Mouse (Mus musculus): ENCODE data around the gene Map1b.

Gene Map1b

DNA sequence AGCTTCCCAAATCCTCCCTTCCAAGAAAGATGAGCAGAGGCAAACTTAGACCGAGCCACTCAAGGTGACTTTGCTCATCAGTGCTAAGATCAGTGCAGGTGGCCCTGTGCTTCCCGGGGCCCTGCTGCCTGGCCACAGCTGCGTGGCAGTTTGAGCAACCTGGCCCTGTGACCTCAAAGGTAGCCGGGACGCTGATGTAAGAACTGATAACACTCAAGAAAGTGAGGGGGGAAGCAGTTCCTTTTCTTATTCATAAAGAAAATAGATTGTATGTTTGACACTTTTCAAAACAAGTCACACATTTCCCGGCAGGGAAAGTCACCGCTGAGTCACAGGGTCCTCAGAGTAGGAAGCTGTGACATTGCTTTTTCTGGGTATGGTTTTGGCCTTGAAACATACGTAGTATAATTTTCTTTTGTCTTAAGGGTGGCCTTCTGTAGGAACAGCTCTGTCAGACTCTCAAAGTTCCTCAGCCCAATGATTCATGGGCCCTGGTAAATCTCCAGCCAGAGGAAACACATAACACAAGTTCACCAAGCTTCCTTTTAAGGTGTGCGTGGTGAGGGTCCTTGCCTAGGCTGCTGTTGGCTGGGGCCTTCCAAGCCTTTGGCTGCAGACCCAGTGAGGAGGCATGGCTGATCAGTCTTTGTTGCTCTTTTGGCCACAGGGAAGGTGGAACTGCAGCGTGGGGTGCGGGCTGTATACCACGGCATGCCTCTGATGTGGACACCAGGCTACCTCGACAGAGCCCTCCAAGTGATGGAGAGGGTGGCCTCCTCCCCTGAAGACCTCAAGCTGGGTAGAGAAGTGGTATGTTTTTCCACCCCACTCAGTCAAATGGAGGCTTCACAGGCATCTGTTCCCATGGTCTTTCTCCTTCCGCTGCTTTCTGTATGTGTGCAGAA is 105.5 kb downstream of the Map1b start:
- DNase-seq (ENCODE audit: low spot score in 2 of 2), result no peak

DNA sequence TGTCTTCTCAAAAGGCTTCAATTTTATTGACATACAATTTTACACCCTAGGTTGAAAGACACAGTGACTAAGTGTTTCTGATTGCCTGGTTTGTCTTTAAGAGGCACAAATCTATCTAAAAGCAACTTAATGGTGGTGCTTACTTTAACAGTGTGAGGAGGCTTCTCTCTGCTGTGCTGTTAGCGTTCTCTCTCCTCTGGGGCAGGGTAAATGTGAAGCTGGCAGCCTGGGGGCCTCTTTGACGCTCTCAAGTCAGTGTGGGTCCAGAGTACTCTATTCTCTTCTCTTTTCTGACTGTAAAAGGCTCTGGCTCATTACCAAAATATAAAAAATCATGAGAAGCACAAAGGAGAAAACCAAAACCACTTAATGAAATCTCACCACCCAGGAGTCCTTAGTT is 107.1 kb downstream of the Map1b start:
- no peak for DNase-seq (ENCODE audit: low spot score in 2 of 2)

DNA sequence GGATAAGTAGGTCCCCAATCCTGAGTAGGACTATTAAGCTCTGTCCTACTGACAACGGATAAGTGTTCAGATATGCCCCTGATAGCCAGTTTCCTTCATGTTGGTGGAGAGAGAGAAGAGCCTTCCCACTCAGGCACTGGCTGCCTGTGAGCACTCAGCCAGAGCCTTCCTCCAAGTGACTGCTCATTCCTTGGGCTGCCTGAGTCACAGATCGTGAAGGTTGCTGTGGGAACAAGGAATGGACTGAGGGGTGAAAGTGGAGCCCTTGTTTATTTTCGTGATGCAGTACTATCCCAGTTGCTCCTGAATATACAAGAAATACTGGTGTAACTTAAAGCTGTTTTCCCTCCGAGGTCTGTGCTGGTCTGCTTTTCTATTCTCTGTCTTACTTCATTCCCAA is 117.0 kb downstream of the Map1b start:
- DNase-seq (ENCODE audit: low spot score in 2 of 2), result no peak

DNA sequence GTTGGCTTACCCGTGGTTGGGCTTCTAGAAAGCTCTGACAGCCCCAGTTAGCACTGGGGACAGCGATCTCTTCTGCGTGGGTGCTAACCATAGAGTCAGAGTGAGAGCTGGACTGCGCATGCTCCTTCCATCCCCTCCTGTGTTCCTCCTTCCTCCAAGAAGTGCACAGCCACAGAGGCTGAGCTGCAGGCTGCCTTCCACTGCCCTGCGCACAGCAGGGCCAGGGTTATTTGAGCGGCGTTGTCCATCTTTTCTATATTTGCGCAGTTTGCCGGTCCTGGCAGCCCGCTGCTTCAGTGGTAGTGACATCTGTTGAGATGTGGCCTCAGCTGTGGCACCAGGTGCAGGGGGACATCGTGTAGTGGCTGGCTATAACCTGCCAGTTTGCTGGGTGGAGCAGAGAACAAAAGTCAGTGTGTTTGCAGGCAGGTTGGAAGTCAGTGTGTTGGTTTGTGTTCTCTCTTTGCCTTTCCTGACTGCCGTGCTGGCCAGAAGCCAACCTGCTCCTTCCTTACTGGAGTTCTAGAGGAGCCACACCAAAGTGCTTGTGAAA is 118.1 kb downstream of the Map1b start:
- DNase-seq (ENCODE audit: low spot score in 2 of 2), result no peak

DNA sequence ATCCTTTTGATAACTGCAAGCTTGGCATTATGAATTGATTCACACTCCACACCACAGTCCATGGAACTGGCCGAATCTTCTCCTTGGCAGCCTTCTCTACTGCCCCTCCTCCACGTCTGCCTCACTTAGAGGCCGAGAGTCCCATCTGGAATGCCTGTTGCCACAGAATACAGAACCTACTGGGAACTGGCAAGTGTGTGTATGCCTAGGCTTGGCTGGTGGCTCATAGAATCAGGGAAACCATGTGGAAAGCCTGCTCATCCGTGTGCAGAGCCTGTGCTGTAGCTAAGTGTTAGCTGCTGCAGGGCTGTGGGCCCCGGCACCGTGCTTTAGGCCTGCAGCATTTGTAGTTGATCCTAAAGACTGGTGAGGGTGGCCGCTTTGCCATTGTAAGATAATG is 119.1 kb downstream of the Map1b start:
- no peak for DNase-seq (ENCODE audit: low spot score in 2 of 2)

DNA sequence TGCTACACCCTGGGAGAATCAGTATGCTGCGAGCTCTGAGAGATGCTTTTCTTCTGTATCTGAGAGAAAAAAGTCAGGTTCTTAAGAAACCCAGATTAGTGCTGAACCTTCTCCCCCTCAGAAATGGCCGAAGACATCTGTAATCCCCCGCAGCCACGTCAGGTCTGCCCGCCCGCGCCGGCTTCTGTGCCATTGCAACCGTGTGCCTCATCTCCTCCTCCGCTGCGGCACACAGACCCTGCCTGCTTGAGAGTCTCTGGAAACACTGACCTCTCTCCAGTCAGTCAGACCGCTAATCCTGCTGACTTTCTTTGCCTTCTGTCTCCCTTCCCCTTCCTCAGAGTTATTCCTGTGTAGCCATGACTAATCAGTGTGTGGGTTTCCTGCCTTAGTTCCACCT is 120.8 kb downstream of the Map1b start:
- DNase-seq (ENCODE audit: low spot score in 2 of 2), result no peak

DNA sequence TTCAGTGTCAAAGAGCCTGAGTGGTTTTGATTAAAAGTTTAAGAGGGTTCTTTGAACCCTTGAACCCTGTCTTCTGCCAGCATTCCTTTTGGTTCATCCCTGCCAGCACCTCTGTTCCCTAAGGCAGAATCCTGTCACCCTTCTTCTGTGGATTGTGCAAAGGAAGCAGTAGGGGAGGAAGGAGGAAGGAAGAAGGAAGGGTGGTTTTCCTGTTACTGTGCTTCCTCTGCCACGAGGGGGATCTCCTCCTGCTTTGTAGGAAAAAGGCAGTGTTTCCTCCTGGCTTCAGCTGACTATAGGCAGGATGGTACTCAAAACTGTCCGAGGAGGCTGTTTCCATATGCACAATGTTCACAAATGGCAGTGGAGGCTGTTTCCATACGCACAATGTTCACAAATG is 121.6 kb downstream of the Map1b start:
- DNase-seq (ENCODE audit: low spot score in 2 of 2), result no peak

DNA sequence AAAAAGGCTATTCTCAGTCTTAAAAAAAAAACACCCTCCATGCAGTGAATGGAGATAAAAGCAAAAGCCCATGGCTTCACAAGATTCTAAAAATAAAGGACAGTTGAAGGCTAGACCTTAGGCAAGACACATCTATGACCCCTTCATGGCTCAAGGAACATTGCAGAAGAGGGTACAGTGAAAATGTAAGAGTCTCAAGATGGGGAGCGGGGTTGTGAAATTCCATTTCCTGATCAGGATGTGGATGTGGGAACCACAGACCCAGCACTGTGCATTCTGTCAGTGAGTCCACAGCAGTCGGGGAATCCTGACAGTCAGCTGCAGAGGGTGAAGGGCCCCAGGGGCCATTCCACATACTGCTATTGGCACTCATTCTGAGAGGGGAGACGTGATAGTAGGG is 123.2 kb downstream of the Map1b start:
- no peak for DNase-seq (ENCODE audit: low spot score in 2 of 2)

DNA sequence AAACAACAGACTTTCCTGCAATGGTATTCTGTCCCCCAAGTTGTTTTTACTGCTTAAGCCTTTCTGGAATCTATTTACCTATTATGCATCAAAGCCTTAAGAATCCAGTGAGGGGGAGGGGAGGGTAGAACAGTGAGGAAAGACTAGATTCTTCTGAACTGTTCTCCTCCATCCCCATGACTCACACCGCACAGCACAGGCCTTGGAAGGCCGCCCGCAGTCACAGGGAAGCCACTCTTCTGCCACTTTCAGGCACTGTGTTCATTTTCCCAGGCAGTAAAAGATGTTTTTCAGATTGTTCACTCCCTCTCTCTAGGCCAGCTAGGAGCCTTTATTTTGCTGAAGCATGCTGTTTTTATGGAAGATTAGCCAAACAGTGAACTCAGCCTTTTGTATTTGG is 124.9 kb downstream of the Map1b start:
- DNase-seq (ENCODE audit: low spot score in 2 of 2), result peak; percentile 37 to 38

DNA sequence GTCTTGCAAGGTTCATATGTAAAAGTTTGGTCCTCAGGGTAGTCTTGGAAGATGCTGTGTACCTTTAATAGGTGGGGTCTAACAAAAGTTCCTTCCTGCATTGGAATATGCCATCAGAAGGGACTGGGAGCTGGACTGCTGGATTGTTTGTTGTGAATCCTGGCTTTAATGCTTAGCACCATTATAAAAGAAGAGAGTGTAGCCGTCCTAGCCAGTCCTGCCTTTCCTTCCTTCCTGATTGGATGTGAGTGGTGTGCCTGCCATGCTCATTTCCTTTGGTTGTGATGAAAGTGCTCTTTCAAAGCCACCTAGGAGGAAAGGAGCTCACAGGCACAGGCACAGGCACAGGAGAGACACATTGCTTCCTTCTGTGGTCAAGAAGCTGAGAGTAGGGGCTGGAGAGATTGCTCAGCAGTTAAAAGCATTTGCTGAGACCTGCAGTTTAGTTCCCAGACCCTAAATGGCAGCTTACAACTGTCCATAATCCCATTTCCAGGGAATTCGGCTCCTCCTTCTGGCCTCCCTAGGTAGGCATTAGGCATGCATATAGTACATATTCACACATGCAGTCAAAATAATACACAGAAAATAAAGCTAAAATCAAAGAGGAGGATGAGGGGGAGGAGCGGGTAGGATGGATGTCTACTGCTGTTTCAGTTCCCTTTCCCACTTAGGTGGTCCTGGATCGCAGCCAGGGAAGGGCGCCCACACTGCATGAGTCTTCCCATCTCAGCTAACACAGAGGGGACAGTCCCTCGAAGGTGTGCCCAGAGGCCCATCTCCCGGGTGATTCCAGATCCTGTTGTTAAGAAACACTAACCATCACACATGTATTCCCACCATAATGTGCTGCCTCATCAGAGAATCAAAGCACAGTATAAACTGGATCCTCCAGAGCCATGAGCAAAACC is 128.2 kb downstream of the Map1b start:
- no peak for DNase-seq (ENCODE audit: low spot score in 2 of 2)

DNA sequence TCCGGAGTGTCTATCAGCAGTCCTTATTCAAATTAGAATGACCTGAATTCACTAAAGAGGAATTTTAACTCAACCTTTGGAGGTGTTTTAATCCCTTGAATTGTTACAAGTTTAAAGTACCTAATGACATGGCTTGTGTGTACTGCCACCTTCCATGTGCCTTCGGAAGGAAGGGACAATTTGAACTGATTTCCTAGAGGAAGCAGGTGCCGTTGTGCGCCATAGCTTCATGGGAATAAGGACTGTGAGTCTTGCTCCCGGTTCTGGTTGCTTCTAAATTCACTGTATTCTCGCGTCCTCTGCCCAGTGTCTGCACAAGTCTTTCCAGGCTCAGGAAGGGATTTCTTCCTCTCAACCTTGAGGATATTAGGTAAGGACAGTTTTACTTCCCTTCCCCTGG is 130.0 kb downstream of the Map1b start:
- DNase-seq (ENCODE audit: low spot score in 2 of 2), result no peak

DNA sequence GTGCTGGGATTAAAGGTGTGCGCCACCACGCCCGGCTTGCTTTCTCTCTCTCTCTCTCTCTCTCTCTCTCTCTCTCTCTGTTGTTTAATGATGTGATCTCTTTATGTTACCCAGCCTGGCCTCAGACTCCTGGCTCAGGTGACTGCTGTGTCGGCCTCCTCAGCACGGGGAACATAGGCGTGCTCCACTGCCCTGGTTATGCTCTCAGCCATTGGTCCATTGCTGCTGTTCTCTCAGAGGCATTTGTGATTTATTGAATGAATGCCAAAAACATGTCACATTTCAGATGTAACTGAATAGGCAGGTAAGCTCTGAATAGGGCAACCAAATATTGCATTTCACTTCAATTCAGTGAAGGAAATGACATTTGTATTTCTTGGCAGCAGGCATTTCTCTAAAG is 130.4 kb downstream of the Map1b start:
- no peak for DNase-seq (ENCODE audit: low spot score in 2 of 2)

DNA sequence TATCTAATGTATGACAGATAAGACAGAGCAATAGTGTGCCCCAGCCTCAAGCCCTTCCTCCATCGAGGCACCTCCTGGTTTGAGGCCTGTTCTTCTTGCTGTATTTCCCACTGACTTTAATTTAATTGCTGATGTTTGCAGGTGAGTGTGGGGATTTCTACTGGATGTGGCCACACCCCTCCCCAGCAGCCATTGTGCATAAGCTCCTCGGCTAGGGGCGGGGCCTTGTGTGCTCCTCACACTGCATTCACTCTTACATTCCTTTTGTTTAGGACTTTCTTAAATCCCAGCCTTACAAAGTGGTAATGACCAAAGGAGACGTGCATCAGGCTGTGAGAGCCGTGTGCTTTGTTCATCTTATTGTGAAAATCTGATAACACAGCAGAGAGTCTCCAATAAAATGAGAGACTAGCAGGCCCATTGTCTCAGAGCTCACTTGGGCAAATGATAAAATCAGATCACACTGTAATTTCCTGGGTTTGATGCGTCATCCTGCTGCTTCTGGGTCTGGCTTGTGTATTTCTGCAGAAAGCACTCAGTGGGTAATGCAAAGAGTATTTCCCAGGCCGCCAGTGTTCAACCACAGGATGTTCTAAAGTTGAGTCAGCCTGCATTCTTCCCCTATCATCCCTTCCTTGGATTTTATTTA is 131.7 kb downstream of the Map1b start:
- no peak for DNase-seq (ENCODE audit: low spot score in 2 of 2)

DNA sequence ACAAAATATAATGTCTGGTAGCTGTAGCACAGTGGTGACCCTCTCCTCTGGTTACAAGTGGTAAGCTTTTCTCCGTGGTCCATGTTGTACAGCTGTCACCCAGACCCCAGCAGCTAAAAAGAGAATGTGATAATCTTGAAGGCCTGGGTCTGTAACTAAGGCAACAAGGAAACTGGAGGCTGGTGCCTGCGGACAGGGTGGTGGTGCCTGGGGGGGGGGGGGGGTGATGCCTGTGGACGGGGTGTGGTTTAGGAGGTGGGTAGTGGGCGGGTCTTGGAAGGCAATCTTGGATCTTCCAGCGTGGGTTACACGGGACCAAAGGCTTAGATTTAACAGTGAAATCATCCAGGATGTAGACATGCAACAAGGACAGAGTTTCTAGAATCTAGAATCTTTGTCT is 134.0 kb downstream of the Map1b start:
- no peak for DNase-seq (ENCODE audit: low spot score in 2 of 2)

DNA sequence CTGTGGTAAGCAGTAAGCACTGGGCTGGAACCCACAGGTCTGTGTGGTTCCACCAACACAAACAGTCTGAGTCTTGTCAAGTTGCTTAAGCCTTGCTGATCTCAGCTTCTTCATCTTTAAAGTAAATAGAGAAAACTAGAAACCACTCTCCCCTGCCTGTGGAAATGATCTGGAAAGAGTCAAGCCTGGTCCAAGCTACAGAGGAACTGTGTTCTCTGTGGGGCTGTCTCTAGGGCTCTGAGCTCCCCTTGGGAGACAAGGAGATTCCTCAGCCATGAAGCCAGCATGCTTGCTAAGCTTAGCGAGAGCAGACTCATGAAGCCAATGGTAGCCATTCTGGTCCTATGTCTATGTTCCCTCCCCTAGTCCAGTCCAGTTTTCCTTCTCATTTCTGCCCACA is 138.1 kb downstream of the Map1b start:
- no peak for DNase-seq (ENCODE audit: low spot score in 2 of 2)

DNA sequence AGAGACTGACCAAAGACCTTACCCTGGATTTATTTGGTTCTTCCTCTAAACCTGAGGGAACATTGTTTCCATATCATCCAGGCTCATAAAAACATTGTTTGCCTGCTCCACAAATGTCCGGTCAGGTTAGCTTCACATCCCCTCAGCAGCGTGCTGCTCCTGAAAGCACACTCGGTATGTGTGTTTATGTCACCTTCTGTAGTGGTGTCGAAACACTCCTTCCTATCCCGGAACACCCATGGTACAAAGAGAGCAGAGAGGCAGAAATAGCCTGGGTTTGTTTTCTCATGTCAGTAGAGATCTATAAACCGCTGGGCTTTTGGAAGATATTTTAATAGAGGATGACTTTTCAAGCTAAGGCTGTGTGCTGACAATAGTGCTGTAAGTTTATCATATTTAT is 139.3 kb downstream of the Map1b start:
- no peak for DNase-seq (ENCODE audit: low spot score in 2 of 2)

DNA sequence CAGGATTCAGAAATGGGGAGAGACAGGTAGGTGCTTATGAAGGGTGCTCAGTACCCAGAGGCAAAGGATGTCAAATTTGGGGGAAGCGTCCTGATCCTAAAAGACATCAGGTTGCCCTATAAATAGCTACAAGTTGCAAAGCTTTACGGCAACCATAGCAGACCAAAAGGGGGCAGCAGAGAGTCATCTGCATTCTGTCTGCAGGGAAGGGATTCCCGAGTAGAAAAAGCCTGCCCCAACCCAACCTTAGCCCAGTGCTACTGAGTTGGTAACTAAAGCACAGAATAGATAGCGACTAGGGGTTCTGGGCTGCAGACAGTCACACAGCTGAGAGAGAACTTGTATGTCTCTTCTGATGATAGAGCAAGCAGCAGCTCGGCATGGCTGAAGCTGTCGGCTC is 140.8 kb downstream of the Map1b start:
- peak; percentile 37 to 63 for DNase-seq (ENCODE audit: low spot score in 2 of 2)

DNA sequence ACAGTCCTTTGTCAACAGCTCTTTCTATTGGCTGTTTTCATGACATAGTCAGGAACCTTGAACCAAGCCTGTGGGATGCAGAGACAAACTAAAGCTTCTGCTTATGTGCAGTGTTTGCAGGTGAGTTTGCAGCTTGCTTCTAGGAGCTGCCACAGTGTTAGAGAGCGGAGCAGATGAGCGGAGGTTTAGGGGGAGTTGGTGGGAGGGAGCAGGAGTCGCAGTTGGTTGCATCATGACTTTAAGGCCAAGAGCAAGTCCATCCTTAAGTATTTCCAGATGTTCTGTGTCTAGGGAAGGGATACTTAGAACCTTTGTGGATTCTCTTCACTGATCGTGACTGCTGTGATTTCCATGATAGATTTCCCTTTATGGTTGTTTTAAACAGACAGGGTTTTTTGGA is 142.1 kb downstream of the Map1b start:
- no peak for DNase-seq (ENCODE audit: low spot score in 2 of 2)

DNA sequence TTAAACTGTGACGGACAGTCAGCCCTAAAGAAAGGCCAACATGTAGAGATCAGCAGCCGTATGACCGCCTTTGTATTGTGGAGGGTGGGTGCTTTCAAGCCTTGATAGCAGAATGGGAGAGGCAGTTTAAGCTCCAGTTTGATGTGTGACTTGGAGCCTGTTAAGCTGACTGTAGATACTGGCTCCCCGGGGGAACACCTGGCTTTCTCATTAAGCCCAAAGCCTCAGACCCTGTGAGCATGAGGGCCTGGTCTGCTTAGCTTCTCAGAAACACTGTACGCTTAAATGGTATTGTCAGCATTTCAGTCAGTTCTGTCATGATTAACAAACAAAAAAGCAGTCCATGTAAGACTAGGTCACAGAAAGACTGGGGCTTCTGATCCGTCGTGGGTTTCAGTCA is 142.7 kb downstream of the Map1b start:
- no peak for DNase-seq (ENCODE audit: low spot score in 2 of 2)
